Mouse (Mus musculus) limb, embryonic 13.5 days (tissue): ENCODE measurements around the gene Ctnna3. TPM values are rescaled to one million over a fixed set of nuclear protein-coding genes. Genes with fewer than 3 reads are reported as not detected.

Experiments used
- ATAC-seq: fragments of 200-750 bp; cut with Nextera tagmentation; 2 replicates; pipeline ENCODE4 v1.8.0; 2017; ENCODE audit warnings: low read depth, moderate number of reproducible peaks, moderate TSS enrichment; ENCODE audit not compliant: low FRiP score
- H3K27ac ChIP-seq: fragments of 300-500 bp; sonication (generic); 2 replicates; pipeline ENCODE4 v1.5.1; 2015; ENCODE audit warnings: inconsistent platforms, mild to moderate bottlenecking, moderate library complexity
- H3K27me3 ChIP-seq: fragments of 300-500 bp; sonication (generic); 2 replicates; pipeline ENCODE4 v1.6.1; 2015; ENCODE audit warnings: mild to moderate bottlenecking, inconsistent platforms
- H3K36me3 ChIP-seq: fragments of 300-500 bp; sonication (generic); 2 replicates; pipeline ENCODE4 v1.6.1; 2015; ENCODE audit warnings: inconsistent platforms, mild to moderate bottlenecking, moderate library complexity
- H3K4me1 ChIP-seq: fragments of 300-500 bp; sonication (generic); 2 replicates; pipeline ENCODE4 v1.6.1; 2015; ENCODE audit warnings: inconsistent platforms
- H3K4me2 ChIP-seq: fragments of 300-500 bp; sonication (generic); replicated peaks from 2 replicates; pipeline ENCODE4 v1.6.1; 2015; ENCODE audit warnings: inconsistent platforms, mild to moderate bottlenecking, moderate library complexity
- H3K4me3 ChIP-seq: fragments of 300-500 bp; sonication (generic); 2 replicates; pipeline ENCODE4 v1.5.1; 2015; ENCODE audit warnings: moderate library complexity, mild to moderate bottlenecking, inconsistent platforms
- H3K9ac ChIP-seq: fragments of 300-500 bp; sonication (generic); 2 replicates; pipeline ENCODE4 v1.6.1; 2015; ENCODE audit warnings: mild to moderate bottlenecking, inconsistent platforms
- H3K9me3 ChIP-seq: fragments of 300-500 bp; sonication (generic); 2 replicates; pipeline ENCODE4 v1.6.1; 2016; ENCODE audit warnings: inconsistent platforms
- WGBS: fragments of 180-500 bp; shearing (Covaris S2); methylation state at CpG from one replicate; pipeline ENCODE4 v1.1.7; 2015; 5-methylcytosine and 5-hydroxymethylcytosine counted together
- polyA plus RNA-seq: library from polyadenylated mRNA; unstranded; fragments of >200 nt; fragmentation: Nextera tagmentation; extraction: Ambion mirVana; gene quantifications from 2 replicates; pipeline ENCODE4 v1.2.1, GENCODE M21; 2015

Gene Ctnna3
- polyA plus RNA-seq, 1 experiment from 2014 or later = 0.75 TPM

GRCm38 (mm10) chr10:63652887-63653286 lies 223.0 kb downstream of the Ctnna3 start:
- WGBS = 83% methylated on average over 9 of the region's 9 CpGs
- Histone ChIP-seq H3K4me2 (no peak overlapping the region), H3K27me3 (no peaks in the 10 kb centered on the region), H3K4me1 (no peaks in the 10 kb centered on the region), H3K36me3 (no peaks in the 10 kb centered on the region), H3K4me3 (no peak overlapping the region), H3K27ac (no peak overlapping the region), H3K9ac (no peak overlapping the region), H3K9me3 (no peaks in the 10 kb centered on the region)
- no peak for ATAC-seq

GRCm38 (mm10) chr10:63653571-63653970 lies 223.7 kb downstream of the Ctnna3 start:
- no peak for ATAC-seq
- Histone ChIP-seq H3K27me3 (no peaks in the 10 kb centered on the region), H3K36me3 (no peaks in the 10 kb centered on the region), H3K9ac (no peak overlapping the region), H3K4me3 (no peak overlapping the region), H3K9me3 (no peaks in the 10 kb centered on the region), H3K4me1 (no peaks in the 10 kb centered on the region), H3K27ac (no peak overlapping the region), H3K4me2 (no peak overlapping the region)
- WGBS = 94% methylated on average over 3 of the region's 3 CpGs

GRCm38 (mm10) chr10:63654560-63654959 lies 224.7 kb downstream of the Ctnna3 start:
- Histone ChIP-seq H3K36me3 (no peaks in the 10 kb centered on the region), H3K4me2 (no peak overlapping the region), H3K4me3 (no peak overlapping the region), H3K9me3 (no peaks in the 10 kb centered on the region), H3K27ac (no peak overlapping the region), H3K27me3 (no peaks in the 10 kb centered on the region), H3K9ac (no peak overlapping the region), H3K4me1 (no peaks in the 10 kb centered on the region)
- 90% methylated on average over 5 of the region's 5 CpGs for WGBS
- no peak for ATAC-seq

- no peak overlapping the region for H3K4me3 ChIP-seq
- no peak for ATAC-seq
- 90% methylated on average over 6 of the region's 6 CpGs for WGBS
- no peak overlapping the region for H3K27ac ChIP-seq
- H3K4me2 ChIP-seq = no peak overlapping the region
- H3K4me1 ChIP-seq = no peaks in the 10 kb centered on the region
- H3K27me3 ChIP-seq = no peaks in the 10 kb centered on the region
- H3K9ac ChIP-seq = no peak overlapping the region
- H3K9me3 ChIP-seq = no peaks in the 10 kb centered on the region
- no peaks in the 10 kb centered on the region for H3K36me3 ChIP-seq
These were observed 246.4 kb downstream of the Ctnna3 start for GRCm38 (mm10) chr10:63676343-63676742.

GRCm38 (mm10) chr10:63689233-63689632 lies 259.3 kb downstream of the Ctnna3 start:
- H3K9ac ChIP-seq = no peak overlapping the region
- no peaks in the 10 kb centered on the region for H3K4me1 ChIP-seq
- H3K36me3 ChIP-seq = no peaks in the 10 kb centered on the region
- WGBS = 28% methylated on average over 3 of the region's 3 CpGs
- no peak for ATAC-seq
- no peak overlapping the region for H3K4me2 ChIP-seq
- H3K9me3 ChIP-seq = no peaks in the 10 kb centered on the region
- no peak overlapping the region for H3K27ac ChIP-seq
- no peak overlapping the region for H3K4me3 ChIP-seq
- no peaks in the 10 kb centered on the region for H3K27me3 ChIP-seq

GRCm38 (mm10) chr10:63689651-63690050 lies 259.8 kb downstream of the Ctnna3 start:
- Histone ChIP-seq H3K27ac (no peak overlapping the region), H3K4me2 (no peak overlapping the region), H3K4me3 (no peak overlapping the region), H3K9ac (no peak overlapping the region), H3K36me3 (no peaks in the 10 kb centered on the region), H3K27me3 (no peaks in the 10 kb centered on the region), H3K4me1 (no peaks in the 10 kb centered on the region), H3K9me3 (no peaks in the 10 kb centered on the region)
- ATAC-seq = no peak
- WGBS = 40% methylated on average over 4 of the region's 4 CpGs

- ATAC-seq = no peak
- no peak overlapping the region for H3K9ac ChIP-seq
- H3K9me3 ChIP-seq = no peaks in the 10 kb centered on the region
- H3K4me1 ChIP-seq = no peaks in the 10 kb centered on the region
- no peaks in the 10 kb centered on the region for H3K36me3 ChIP-seq
- no peak overlapping the region for H3K27ac ChIP-seq
- 44% methylated on average over 3 of the region's 3 CpGs for WGBS
- H3K27me3 ChIP-seq = no peaks in the 10 kb centered on the region
- H3K4me3 ChIP-seq = no peak overlapping the region
- H3K4me2 ChIP-seq = no peak overlapping the region
These were observed 262.1 kb downstream of the Ctnna3 start for GRCm38 (mm10) chr10:63692039-63692438.

GRCm38 (mm10) chr10:63710211-63710610 lies 280.3 kb downstream of the Ctnna3 start:
- no peak for ATAC-seq
- WGBS = 95% methylated on average over 6 of the region's 6 CpGs

GRCm38 (mm10) chr10:63712530-63712929 lies 282.6 kb downstream of the Ctnna3 start:
- Histone ChIP-seq H3K4me3 (no peak overlapping the region), H3K4me1 (no peaks in the 10 kb centered on the region), H3K9me3 (no peaks in the 10 kb centered on the region), H3K36me3 (no peaks in the 10 kb centered on the region), H3K27ac (no peak overlapping the region), H3K4me2 (no peak overlapping the region), H3K27me3 (no peaks in the 10 kb centered on the region), H3K9ac (no peak overlapping the region)
- 63% methylated on average over 8 of the region's 8 CpGs for WGBS
- no peak for ATAC-seq

More at GRCm38 (mm10) chr10:63710211-63710610, 280.3 kb downstream of the Ctnna3 start:
- no peaks in the 10 kb centered on the region for H3K27me3 ChIP-seq
- H3K4me2 ChIP-seq = no peak overlapping the region
- no peaks in the 10 kb centered on the region for H3K4me1 ChIP-seq
- no peak overlapping the region for H3K9ac ChIP-seq
- no peak overlapping the region for H3K27ac ChIP-seq
- no peaks in the 10 kb centered on the region for H3K36me3 ChIP-seq
- H3K9me3 ChIP-seq = no peaks in the 10 kb centered on the region
- no peak overlapping the region for H3K4me3 ChIP-seq

- Histone ChIP-seq H3K27ac (no peak overlapping the region), H3K9me3 (no peaks in the 10 kb centered on the region), H3K4me1 (no peaks in the 10 kb centered on the region), H3K36me3 (no peaks in the 10 kb centered on the region), H3K9ac (no peak overlapping the region), H3K4me2 (no peak overlapping the region), H3K27me3 (no peaks in the 10 kb centered on the region), H3K4me3 (no peak overlapping the region)
- ATAC-seq = no peak
- 72% methylated on average over 4 of the region's 4 CpGs for WGBS
These were observed 284.3 kb downstream of the Ctnna3 start for GRCm38 (mm10) chr10:63714151-63714550.

GRCm38 (mm10) chr10:63768871-63769270 lies 339.0 kb downstream of the Ctnna3 start:
- Histone ChIP-seq H3K27ac (no peak overlapping the region), H3K9ac (no peak overlapping the region), H3K4me3 (no peak overlapping the region), H3K4me2 (no peak overlapping the region), H3K36me3 (no peaks in the 10 kb centered on the region), H3K27me3 (no peaks in the 10 kb centered on the region), H3K4me1 (no peaks in the 10 kb centered on the region), H3K9me3 (no peaks in the 10 kb centered on the region)
- WGBS = 88% methylated on average over 10 of the region's 10 CpGs
- ATAC-seq = no peak

- Histone ChIP-seq H3K4me1 (no peaks in the 10 kb centered on the region), H3K27me3 (no peaks in the 10 kb centered on the region), H3K36me3 (no peaks in the 10 kb centered on the region), H3K9ac (no peak overlapping the region), H3K27ac (no peak overlapping the region), H3K9me3 (no peaks in the 10 kb centered on the region), H3K4me3 (no peak overlapping the region), H3K4me2 (no peak overlapping the region)
- ATAC-seq = no peak
- WGBS = 89% methylated on average over 7 of the region's 7 CpGs
These were observed 341.8 kb downstream of the Ctnna3 start for GRCm38 (mm10) chr10:63771656-63772055.

- no peak overlapping the region for H3K4me2 ChIP-seq
- H3K4me3 ChIP-seq = no peak overlapping the region
- 89% methylated on average over 10 of the region's 10 CpGs for WGBS
- H3K4me1 ChIP-seq = no peaks in the 10 kb centered on the region
- H3K36me3 ChIP-seq = no peaks in the 10 kb centered on the region
- H3K27ac ChIP-seq = no peak overlapping the region
- no peak overlapping the region for H3K9ac ChIP-seq
- H3K27me3 ChIP-seq = no peaks in the 10 kb centered on the region
- ATAC-seq = no peak
- H3K9me3 ChIP-seq = no peaks in the 10 kb centered on the region
These were observed 342.2 kb downstream of the Ctnna3 start for GRCm38 (mm10) chr10:63772074-63772473.
